Mouse (Mus musculus) heart, postnatal 0 days (tissue): Measurements from ENCODE around the gene Heatr5b.
"Not testable (repeated sequence)": the region's sequence is repeated elsewhere in the genome, so short reads cannot be mapped to it uniquely, and the experiment has no call there.

Source experiments
- CTCF ChIP-seq: IDR thresholded peaks from 2 replicates; pipeline ENCODE4 v1.5.1; 2016; ENCODE audit warnings: antibody characterized with exemption, control low read depth, low read depth
- EP300 ChIP-seq: IDR thresholded peaks from 2 replicates; pipeline ENCODE4 v1.6.1; 2016; ENCODE audit warnings: antibody characterized with exemption, low read depth

- peak; percentile 14; the same call in 1 of the 2 replicates for TF ChIP-seq CTCF
- TF ChIP-seq EP300 = not testable (repeated sequence)
Measured at GRCm38 (mm10) chr17:78788273-78788672, 46.9 kb downstream of the Heatr5b start.
